Mouse (Mus musculus): ENCODE measurements around the gene Stk11.
A peak's percentile ranks its signal among the peaks of the same experiment; 100 is the strongest.

Stk11 gene

GRCm38 (mm10) chr10:80115290-80115943 is at the start of gene Stk11:
Gene Stk11 (plus strand): TSS chr10:80115803.
- DNase-seq (ENCODE audit: low spot score), result peak; percentile 96

- no peak for DNase-seq (ENCODE audit: low spot score)
Observed at GRCm38 (mm10) chr10:80069251-80069650, 46.4 kb upstream of the Stk11 start.

- no peak for DNase-seq (ENCODE audit: low spot score)
Observed at GRCm38 (mm10) chr10:80069948-80070450, 45.6 kb upstream of the Stk11 start.

GRCm38 (mm10) chr10:80070837-80071515 is 44.6 kb upstream of the Stk11 start:
- DNase-seq (ENCODE audit: low spot score), result peak; percentile 75

GRCm38 (mm10) chr10:80071516-80071900 is 44.1 kb upstream of the Stk11 start:
- DNase-seq (ENCODE audit: low spot score), result no peak

- DNase-seq (ENCODE audit: low spot score), result no peak
Observed at GRCm38 (mm10) chr10:80072623-80073489, 42.7 kb upstream of the Stk11 start.

GRCm38 (mm10) chr10:80074813-80075601 is 40.6 kb upstream of the Stk11 start:
- peak; percentile 58 for DNase-seq (ENCODE audit: low spot score)

- DNase-seq (ENCODE audit: low spot score), result no peak
Observed at GRCm38 (mm10) chr10:80075924-80076323, 39.7 kb upstream of the Stk11 start.

- DNase-seq (ENCODE audit: low spot score), result no peak
Observed at GRCm38 (mm10) chr10:80076386-80076785, 39.2 kb upstream of the Stk11 start.

GRCm38 (mm10) chr10:80077312-80077711 is 38.3 kb upstream of the Stk11 start:
- no peak for DNase-seq (ENCODE audit: low spot score)

GRCm38 (mm10) chr10:80078366-80078765 is 37.2 kb upstream of the Stk11 start:
- DNase-seq (ENCODE audit: low spot score), result no peak

GRCm38 (mm10) chr10:80080396-80081070 is 35.1 kb upstream of the Stk11 start:
- no peak for DNase-seq (ENCODE audit: low spot score)

- DNase-seq (ENCODE audit: low spot score), result no peak
Observed at GRCm38 (mm10) chr10:80081075-80081474, 34.5 kb upstream of the Stk11 start.

- DNase-seq (ENCODE audit: low spot score), result no peak
Observed at GRCm38 (mm10) chr10:80084817-80085487, 30.7 kb upstream of the Stk11 start.

GRCm38 (mm10) chr10:80086847-80087246 is 28.8 kb upstream of the Stk11 start:
- DNase-seq (ENCODE audit: low spot score), result no peak

GRCm38 (mm10) chr10:80087483-80087882 is 28.1 kb upstream of the Stk11 start:
- no peak for DNase-seq (ENCODE audit: low spot score)

GRCm38 (mm10) chr10:80089146-80089545 is 26.5 kb upstream of the Stk11 start:
- DNase-seq (ENCODE audit: low spot score), result no peak

GRCm38 (mm10) chr10:80091527-80091926 is 24.1 kb upstream of the Stk11 start:
- DNase-seq (ENCODE audit: low spot score), result no peak

GRCm38 (mm10) chr10:80092690-80093089 is 22.9 kb upstream of the Stk11 start:
- DNase-seq (ENCODE audit: low spot score), result no peak

GRCm38 (mm10) chr10:80094085-80094484 is 21.5 kb upstream of the Stk11 start:
- DNase-seq (ENCODE audit: low spot score), result no peak

- no peak for DNase-seq (ENCODE audit: low spot score)
Observed at GRCm38 (mm10) chr10:80094684-80095083, 20.9 kb upstream of the Stk11 start.

Data from urinary bladder, postnatal 25 days (tissue).